Mouse (Mus musculus) hindbrain, postnatal 0 days (tissue): ENCODE measurements at regions not wholly inside any gene's neighbourhood (a gene's known extent, or its start where the extent isn't known, plus 50 kb on each side); places are given as distances from the start of the nearest gene placed in this dataset.
"Not testable (repeated sequence)": the region's sequence is repeated elsewhere in the genome, so short reads cannot be mapped to it uniquely, and the experiment has no call there.

Experiments
- ATAC-seq: fragments of 200-750 bp; cut with Nextera tagmentation; 2 replicates; pipeline ENCODE4 v1.8.0; 2017; ENCODE audit warnings: mild to moderate bottlenecking, moderate TSS enrichment, moderate library complexity
- DNase-seq: peaks from one replicate; pipeline ENCODE4 v3.0.0-alpha.2; 2015; ENCODE audit warnings: low spot score
- H3K27ac ChIP-seq: fragments of 300-500 bp; sonication (generic); 2 replicates; pipeline ENCODE4 v1.5.1; 2014; ENCODE audit warnings: mild to moderate bottlenecking
- H3K27me3 ChIP-seq: fragments of 300-500 bp; sonication (generic); 2 replicates; pipeline ENCODE4 v1.6.1; 2014; ENCODE audit warnings: low read length, mixed read lengths; ENCODE audit not compliant: insufficient read depth
- H3K36me3 ChIP-seq: fragments of 300-500 bp; sonication (generic); 2 replicates; pipeline ENCODE4 v1.6.1; 2014; ENCODE audit warnings: low read length, mixed read lengths; ENCODE audit not compliant: insufficient read depth
- H3K4me1 ChIP-seq: fragments of 300-500 bp; sonication (generic); 2 replicates; pipeline ENCODE4 v1.6.1; 2014; ENCODE audit warnings: antibody characterized with exemption, low read length, mixed read lengths; ENCODE audit not compliant: insufficient read depth
- H3K4me2 ChIP-seq: fragments of 300-500 bp; sonication (generic); 2 replicates; pipeline ENCODE4 v1.6.1; 2014; ENCODE audit warnings: low read depth, mild to moderate bottlenecking, low read length, moderate library complexity, mixed read lengths
- H3K4me3 ChIP-seq: fragments of 300-500 bp; sonication (generic); 2 replicates; pipeline ENCODE4 v1.5.1; 2014; ENCODE audit warnings: low read length
- H3K9ac ChIP-seq: fragments of 300-500 bp; sonication (generic); replicated peaks from 2 replicates; pipeline ENCODE4 v1.6.1; 2014; ENCODE audit warnings: mild to moderate bottlenecking, low read length, moderate library complexity, mixed read lengths
- H3K9me3 ChIP-seq: fragments of 300-500 bp; sonication (generic); 2 replicates; pipeline ENCODE4 v1.6.1; 2016; ENCODE audit warnings: low read length, mixed read lengths
- CTCF ChIP-seq: IDR thresholded peaks from 2 replicates; pipeline ENCODE4 v1.5.1; 2016; ENCODE audit warnings: antibody characterized with exemption, control low read depth, low read depth
- WGBS: fragments of 180-500 bp; shearing (Covaris S2); extraction: QIAGEN DNeasy Blood & Tissue Kit; methylation state at CpG from one replicate; pipeline ENCODE4 v1.1.7; 2014; 5-methylcytosine and 5-hydroxymethylcytosine counted together

DNA sequence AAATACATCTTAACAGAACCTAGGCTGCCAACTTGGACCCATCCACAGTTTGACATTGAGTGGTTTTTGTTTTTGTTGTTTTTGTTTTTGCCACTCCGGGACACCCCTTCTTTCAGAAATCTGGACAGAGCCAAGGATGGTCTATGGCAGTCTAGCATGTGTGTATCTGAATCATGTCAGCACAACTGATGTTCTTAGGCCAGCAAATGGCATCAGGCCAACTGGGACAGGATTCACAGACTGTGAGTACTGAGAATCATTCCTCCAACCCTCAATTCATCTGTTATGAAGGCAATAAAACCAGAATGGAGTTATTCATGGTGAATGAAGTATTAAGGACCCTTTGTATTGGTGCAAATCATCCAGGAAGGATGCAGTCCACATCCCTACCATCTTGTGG, 1372.5 kb upstream of the Rag2 start:
- Histone ChIP-seq H3K27ac (no peak overlapping the region), H3K27me3 (no peaks in the 10 kb centered on the region), H3K36me3 (no peaks in the 10 kb centered on the region), H3K9ac (no peak overlapping the region), H3K4me3 (no peak overlapping the region), H3K4me1 (no peaks in the 10 kb centered on the region), H3K4me2 (no peak overlapping the region), H3K9me3 (no peaks in the 10 kb centered on the region)
- ATAC-seq, result no peak
- peak; percentile 17 for DNase-seq
- WGBS, result 64% methylated on average over 1 of the region's 1 CpGs
- no peak for TF ChIP-seq CTCF

DNA sequence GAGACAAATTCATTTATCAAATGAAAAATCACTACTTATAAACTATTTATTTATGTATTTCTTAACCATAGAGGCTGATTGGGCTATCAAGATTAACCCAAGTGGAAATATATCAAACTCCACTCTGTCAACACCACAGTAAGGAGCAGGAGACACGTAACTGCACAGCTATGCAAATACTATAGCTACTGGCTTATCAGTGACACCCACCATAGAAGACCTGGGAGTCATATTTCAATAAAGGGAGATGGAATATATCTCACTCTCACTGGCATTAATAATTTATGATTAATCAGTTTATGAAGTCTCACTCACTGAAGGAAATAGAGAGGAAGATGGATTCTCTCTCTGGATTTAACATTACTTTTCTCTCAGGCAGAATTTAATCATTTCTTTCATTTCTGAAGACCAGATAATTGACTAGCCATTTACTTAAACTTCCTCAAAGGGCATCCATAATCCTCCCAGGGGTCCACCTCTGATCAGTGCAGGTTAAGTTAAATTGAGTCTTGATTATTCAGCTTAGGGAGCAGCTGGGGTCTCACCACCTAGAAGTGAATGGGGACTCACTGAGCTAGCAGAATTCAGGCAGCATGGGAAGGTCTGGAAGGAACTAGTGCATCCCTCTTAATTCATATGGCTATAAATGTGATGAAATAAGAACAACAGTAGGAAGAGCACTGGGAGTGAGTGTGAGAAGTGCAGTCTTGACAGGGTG, 1365.2 kb upstream of the Rag2 start:
- H3K4me3 ChIP-seq, result no peak overlapping the region
- H3K9me3 ChIP-seq, result no peaks in the 10 kb centered on the region
- ATAC-seq (no peak), DNase-seq (no peak)
- no peak overlapping the region for H3K27ac ChIP-seq
- no peaks in the 10 kb centered on the region for H3K36me3 ChIP-seq
- TF ChIP-seq CTCF, result no peak
- H3K27me3 ChIP-seq, result no peaks in the 10 kb centered on the region
- no peak overlapping the region for H3K9ac ChIP-seq
- no peaks in the 10 kb centered on the region for H3K4me1 ChIP-seq
- 66% methylated on average over 1 of the region's 1 CpGs for WGBS
- no peak overlapping the region for H3K4me2 ChIP-seq

DNA sequence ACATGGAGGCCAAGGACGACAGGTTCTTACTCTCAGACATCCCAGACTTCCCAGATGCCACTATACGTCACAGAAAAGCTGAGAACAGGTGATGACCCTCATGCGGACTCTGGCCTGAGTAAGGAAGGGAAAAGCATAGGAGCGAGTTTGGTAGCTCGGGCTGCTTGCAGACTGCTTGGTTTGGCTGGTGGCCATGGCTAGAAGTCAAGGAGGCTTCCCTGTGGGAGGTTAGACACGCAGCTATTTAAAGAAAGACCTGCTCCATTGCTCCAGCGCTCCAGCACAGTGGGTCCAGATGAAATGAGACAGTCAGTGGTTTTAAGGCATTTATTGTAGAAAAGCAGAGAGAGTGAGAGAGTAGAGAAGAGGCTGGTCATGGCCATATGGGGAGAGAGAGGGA, 1318.0 kb upstream of the Rag2 start:
- H3K4me1 ChIP-seq, result no peaks in the 10 kb centered on the region
- no peak overlapping the region for H3K4me3 ChIP-seq
- no peak overlapping the region for H3K4me2 ChIP-seq
- no peaks in the 10 kb centered on the region for H3K27me3 ChIP-seq
- WGBS, result 59% methylated on average over 7 of the region's 7 CpGs
- DNase-seq (no peak), ATAC-seq (no peak)
- H3K9ac ChIP-seq, result no peak overlapping the region
- H3K36me3 ChIP-seq, result no peaks in the 10 kb centered on the region
- no peaks in the 10 kb centered on the region for H3K9me3 ChIP-seq
- TF ChIP-seq CTCF, result no peak
- H3K27ac ChIP-seq, result no peak overlapping the region

DNA sequence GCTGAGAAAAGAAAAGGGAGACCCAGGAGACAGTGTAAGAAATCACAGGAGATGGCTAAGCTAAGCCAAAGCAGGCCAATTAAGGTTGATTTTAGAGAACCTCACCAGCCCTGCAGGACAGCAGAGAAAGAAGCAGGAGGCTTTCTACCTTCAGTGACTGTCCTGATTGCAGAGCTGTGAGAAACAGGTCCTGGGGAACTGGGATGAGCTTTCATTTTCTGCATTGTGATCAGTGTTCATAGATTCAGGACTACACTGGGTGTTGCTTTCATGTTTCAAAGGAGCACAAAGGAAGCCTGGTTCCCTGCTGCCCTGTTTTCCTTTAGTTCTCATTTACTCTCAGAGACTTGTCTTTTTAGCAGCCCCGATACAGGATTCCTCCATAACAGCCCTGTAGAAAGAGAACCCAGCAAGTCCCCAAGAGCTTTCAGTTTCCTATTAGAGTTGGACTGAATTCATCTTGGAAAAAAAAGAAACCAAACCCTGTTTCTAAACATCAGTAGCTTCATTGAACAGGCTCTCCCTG, 1311.7 kb upstream of the Rag2 start:
- no peak for ATAC-seq
- no peaks in the 10 kb centered on the region for H3K27me3 ChIP-seq
- H3K27ac ChIP-seq, result peak overlapping the region; percentile 45; the same call in 1 of the 2 replicates
- H3K9me3 ChIP-seq, result no peaks in the 10 kb centered on the region
- TF ChIP-seq CTCF, result no peak
- 0 out of 2 replicates have a peak, but pooled peaks cover 4% of the 10 kb centered on the region for H3K4me1 ChIP-seq
- H3K4me2 ChIP-seq, result 0 out of 2 replicates have a peak overlapping the region, but pooled peaks have one; percentile 7
- no peak overlapping the region for H3K4me3 ChIP-seq
- whole genome bisulfite sequencing, result 11% methylated on average over 1 of the region's 1 CpGs
- H3K9ac ChIP-seq, result 0 out of 2 replicates have a peak overlapping the region, but pooled peaks have one; percentile 21
- no peak for DNase-seq
- no peaks in the 10 kb centered on the region for H3K36me3 ChIP-seq

DNA sequence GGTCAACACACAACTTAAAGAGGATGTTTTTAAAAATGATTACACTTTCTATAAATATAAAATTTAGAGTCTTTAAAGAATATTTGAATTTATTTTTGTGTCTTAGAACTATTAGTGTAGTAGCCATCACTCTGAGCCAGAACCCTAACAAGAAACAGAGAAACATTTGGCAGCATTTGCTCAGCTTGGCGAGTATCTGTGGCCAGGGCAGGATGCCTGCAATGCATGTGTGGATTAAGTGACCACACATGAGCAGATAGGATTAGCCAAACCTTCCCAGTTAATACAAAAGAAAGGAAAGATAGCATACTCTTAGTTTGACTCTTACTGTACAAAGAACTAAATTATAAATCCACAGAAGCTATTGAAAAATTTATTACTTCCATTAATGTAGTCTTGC, 1304.1 kb upstream of the Rag2 start:
- no peak overlapping the region for H3K27ac ChIP-seq
- DNase-seq (peak; percentile 23), ATAC-seq (no peak)
- no peak overlapping the region for H3K4me2 ChIP-seq
- 36% methylated on average over 1 of the region's 1 CpGs for WGBS
- H3K9ac ChIP-seq, result no peak overlapping the region
- no peaks in the 10 kb centered on the region for H3K4me1 ChIP-seq
- H3K36me3 ChIP-seq, result no peaks in the 10 kb centered on the region
- no peak for TF ChIP-seq CTCF
- no peak overlapping the region for H3K4me3 ChIP-seq
- no peaks in the 10 kb centered on the region for H3K27me3 ChIP-seq
- no peaks in the 10 kb centered on the region for H3K9me3 ChIP-seq

DNA sequence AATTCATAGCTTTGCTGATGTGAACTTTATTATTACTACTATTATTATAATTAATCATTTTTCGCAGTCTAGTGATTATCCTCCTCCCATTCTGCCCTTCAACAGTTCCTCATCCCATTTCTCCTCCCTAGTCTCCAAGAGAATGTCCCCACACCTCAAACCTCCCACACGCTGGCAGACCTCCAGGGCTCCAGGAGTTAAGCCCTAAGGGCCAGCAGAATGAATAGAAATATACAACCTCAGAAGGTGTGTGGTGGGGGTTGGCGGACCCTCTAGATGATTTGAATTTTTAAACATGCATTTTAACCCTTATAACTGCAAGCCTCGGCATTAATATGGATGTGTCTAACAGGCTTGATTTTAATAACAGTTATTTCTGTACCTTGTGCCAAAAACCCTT, 1283.8 kb upstream of the Rag2 start:
- no peak overlapping the region for H3K4me3 ChIP-seq
- no peaks in the 10 kb centered on the region for H3K36me3 ChIP-seq
- ATAC-seq (no peak), DNase-seq (no peak)
- H3K4me1 ChIP-seq, result no peaks in the 10 kb centered on the region
- H3K9ac ChIP-seq, result no peak overlapping the region
- H3K4me2 ChIP-seq, result no peak overlapping the region
- no peak for TF ChIP-seq CTCF
- 63% methylated on average over 4 of the region's 4 CpGs for WGBS
- H3K27ac ChIP-seq, result no peak overlapping the region
- H3K9me3 ChIP-seq, result no peaks in the 10 kb centered on the region
- no peaks in the 10 kb centered on the region for H3K27me3 ChIP-seq

DNA sequence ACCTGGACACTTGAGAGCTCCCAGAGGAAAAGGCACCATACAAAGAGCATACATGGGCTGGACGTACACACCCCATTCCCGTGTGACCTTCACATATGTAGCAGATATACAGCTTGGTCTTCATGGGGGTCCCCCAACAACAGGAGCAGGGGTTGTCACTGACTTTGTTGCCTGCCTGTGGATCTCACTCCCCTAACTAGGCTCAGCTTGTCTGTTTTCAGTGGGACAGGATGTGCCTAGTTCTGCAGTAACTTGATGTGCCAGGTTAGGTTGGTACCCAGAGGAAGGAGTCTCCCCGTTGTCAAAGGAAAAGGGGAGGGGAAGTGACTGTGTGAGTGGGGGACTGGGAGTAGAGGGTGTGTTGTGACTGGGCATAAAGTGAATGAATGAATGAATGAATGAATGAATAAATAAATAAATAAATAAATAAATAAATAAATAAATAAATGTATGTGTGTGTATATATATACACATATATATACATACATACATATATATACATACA, 1279.5 kb upstream of the Rag2 start:
- no peak for ATAC-seq
- no peak for DNase-seq
- H3K27me3 ChIP-seq, result no peaks in the 10 kb centered on the region
- H3K4me1 ChIP-seq, result no peaks in the 10 kb centered on the region
- H3K27ac ChIP-seq, result no peak overlapping the region
- no peak overlapping the region for H3K4me3 ChIP-seq
- no peak overlapping the region for H3K9ac ChIP-seq
- no peak for TF ChIP-seq CTCF
- no peaks in the 10 kb centered on the region for H3K9me3 ChIP-seq
- H3K4me2 ChIP-seq, result no peak overlapping the region
- WGBS, result 92% methylated on average over 3 of the region's 3 CpGs
- H3K36me3 ChIP-seq, result no peaks in the 10 kb centered on the region

DNA sequence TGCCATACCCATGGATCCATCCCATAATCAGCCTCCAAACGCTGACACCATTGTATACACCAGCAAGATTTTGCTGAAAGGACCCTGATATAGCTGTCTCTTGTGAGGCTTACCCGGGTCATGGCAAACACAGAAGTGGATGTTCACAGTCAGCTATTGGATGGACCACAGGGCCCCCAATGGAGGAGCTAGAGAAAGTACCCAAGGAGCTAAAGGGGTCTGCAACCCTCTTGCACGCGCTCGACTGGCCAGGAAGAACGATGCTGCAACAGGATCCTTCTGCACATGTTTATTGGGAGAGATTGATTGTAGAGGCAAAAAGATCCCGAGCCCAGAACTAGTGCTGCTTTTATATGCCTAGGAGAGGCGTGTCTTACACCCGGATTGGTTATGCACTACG, 1258.9 kb upstream of the Rag2 start:
- 91% methylated on average over 10 of the region's 10 CpGs for WGBS
- ATAC-seq, H3K27ac ChIP-seq: not testable (repeated sequence)

More for the DNA sequence above, 1258.9 kb upstream of the Rag2 start:
- H3K4me3 ChIP-seq, H3K9ac ChIP-seq, H3K9me3 ChIP-seq, DNase-seq, H3K4me2 ChIP-seq, H3K27me3 ChIP-seq, H3K4me1 ChIP-seq, H3K36me3 ChIP-seq: not testable (repeated sequence)
